Mouse (Mus musculus) cerebellum, adult 8-10 months (tissue): ENCODE results near the gene Olfr459.
A peak's percentile ranks its signal among the peaks of the same experiment; 100 is the strongest.

Source experiments
- DNase-seq: peaks from one replicate; pipeline ENCODE4 v3.0.0; 2022

Olfr459 gene

DNA sequence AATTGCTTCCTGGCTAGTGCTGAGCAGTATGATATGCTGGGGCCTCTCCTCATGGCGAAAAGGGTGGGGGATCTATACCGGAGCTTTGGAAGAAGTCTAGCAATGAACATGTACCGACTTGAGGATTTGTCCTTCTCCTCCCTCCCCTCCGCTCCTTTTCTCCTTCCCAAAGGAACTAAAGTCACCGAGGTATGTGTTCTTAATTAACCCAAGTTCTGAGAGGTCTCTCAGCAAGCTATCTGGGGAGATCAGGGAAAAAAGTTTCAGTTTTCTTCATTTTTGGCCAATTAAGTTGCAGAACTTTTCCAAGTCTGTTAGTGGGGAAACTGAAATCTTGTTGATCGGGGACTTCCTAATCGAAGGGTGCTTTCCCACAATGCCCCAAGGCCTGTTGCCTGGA lies at the start of gene Olfr459:
Gene Olfr459 (minus strand): TSS at position 101 of the 400 bp plus-strand sequence.
- no peak for DNase-seq

- DNase-seq = no peak
These were observed 49.1 kb upstream of the Olfr459 start for GRCm38 (mm10) chr6:41824086-41824485.

- DNase-seq = no peak
These were observed 11.7 kb upstream of the Olfr459 start for GRCm38 (mm10) chr6:41786700-41787099.

DNA sequence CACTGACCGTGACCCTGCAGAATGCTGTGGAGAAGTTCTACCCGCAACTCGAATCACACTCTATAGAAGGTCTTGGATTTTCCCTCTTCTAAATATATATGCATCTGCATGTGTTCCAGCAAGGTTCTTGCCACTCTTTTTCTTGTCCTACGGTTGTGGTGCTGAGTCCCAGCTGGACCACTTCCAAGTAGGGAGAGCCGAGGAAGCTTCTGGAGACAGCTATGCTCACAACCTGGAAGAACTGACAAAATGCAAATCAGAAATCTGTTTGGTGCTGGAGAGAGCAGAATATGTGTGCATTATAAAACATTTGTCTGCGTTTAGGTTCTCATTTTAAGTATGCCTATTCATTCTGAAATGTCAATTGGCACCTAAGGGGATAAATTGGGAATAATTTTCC lies 744 bp upstream of the Olfr459 start:
- no peak for DNase-seq

DNA sequence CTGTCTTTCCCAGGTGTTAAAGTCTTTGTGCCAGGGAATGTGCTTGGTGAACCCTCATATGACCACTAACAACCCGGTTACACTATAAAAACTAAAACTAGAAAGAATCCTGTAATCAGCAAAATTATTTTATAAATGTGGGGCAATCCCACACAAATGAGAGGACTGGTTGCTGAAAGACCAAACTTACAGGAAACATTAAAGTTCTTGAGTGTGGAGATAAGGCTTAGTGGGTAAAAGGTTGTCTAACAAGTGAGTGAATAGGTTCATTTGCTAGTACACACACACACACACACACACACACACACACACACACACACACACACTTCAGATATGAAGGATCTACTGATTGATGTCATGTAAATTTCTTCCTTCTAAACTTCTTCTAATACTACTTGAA lies 5.1 kb downstream of the Olfr459 start:
- DNase-seq = no peak

GRCm38 (mm10) chr6:41764306-41764705 lies 10.7 kb downstream of the Olfr459 start:
- DNase-seq = no peak

DNA sequence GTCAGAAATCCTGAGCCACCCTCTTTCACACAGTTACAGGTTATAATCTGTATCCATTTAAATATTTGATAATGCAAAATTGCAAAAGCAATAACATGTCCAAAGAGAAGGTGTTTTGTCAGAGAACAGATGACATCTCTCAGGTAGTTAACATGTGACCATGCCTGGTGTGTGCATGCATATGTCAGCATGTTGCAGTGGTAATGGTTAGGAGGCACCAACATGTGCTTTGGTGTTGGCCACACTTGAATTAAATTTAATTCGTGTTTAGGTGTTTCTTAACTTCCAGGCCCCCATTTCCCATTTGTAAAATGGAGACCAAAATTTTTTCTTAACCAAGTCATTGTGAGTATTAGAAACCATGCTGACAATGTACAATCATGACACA lies 12.6 kb downstream of the Olfr459 start:
- DNase-seq = no peak

DNA sequence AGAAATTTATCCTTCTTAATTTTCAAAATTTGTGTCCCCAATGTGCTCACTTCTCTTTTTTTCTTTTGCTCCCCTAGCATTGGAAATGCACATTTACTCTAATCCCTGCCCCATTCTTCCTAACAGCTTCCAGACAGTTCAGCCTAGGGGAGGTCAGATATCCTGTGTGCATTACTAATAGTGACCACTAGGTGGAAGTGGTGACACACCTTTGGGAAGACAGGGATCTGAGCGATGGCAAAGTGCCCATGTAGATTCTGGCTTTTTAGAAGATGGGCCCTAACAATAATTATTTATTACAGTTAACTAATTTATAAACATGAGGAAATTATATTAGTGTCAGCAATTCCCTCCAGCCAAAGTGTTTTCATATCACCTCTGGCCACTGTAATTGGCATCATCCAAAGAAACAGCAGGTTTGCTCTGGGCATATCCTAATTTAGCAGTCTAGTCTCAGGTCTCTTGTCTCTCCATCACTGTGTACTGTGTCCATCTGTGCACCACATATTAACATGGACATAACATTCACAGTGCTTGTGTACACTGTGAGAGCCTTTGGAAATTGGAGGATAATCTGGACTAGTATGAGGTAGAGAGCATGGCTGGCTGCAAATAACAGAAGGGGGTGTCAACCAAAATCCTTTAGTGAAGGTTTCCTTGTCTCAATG lies 13.1 kb downstream of the Olfr459 start:
- peak; percentile 53 for DNase-seq

GRCm38 (mm10) chr6:41759618-41760017 lies 15.4 kb downstream of the Olfr459 start:
- DNase-seq = no peak

GRCm38 (mm10) chr6:41758421-41758820 lies 16.6 kb downstream of the Olfr459 start:
- DNase-seq = no peak

GRCm38 (mm10) chr6:41757199-41757598 lies 17.8 kb downstream of the Olfr459 start:
- no peak for DNase-seq

- no peak for DNase-seq
These were observed 20.4 kb downstream of the Olfr459 start for GRCm38 (mm10) chr6:41754626-41755025.

DNA sequence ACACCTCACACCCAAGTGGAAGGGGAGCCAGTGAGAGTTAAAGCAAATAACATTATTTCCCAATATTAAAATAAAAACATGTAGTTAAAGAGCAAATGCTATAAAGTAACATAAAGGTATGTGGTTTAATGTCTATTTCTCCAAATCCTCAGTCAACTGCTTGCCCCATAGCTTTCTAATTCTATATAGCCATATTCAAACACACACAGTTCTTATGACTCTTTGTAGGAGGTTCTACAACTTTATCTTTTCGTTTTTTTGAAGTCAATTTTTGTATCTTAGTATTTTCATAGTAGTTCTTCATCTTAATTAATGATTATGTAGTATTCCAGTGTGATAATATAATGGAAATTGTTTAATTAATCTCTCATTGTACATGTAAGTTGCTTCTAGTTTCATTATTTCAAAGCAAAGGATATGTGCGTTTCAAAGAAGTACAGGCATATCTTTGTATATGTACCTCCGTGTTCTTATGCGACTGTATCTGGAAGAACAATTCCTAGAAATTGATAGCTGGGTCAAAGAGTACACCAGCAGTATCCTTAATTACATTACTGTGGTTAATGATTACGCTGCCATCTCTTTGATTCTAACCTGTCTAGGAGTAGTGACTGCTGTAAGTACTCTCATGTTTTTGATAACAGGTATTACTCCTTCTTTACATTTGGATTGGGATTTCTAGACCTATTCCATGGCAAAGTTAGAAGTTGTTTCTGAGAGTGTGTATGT lies 30.1 kb downstream of the Olfr459 start:
- DNase-seq = no peak

DNA sequence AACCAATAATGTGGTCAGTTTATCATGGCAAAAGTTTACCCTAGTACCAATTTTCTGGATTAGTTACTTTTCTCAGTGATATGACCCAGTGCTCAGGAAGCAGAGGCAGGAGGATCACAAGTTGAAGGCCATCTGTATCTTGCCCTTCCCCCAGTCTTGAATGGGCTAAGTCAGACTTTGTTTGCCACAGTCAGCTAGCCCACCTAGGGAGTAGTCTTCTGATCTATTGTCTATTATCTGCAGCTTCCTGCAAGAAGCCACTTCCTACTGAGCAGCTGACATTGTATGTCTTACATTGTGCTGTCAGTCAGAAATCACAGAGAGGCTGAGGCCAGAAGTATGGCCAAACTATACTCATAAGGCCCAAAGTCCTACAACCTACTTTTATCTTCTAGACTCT lies 33.9 kb downstream of the Olfr459 start:
- no peak for DNase-seq

DNA sequence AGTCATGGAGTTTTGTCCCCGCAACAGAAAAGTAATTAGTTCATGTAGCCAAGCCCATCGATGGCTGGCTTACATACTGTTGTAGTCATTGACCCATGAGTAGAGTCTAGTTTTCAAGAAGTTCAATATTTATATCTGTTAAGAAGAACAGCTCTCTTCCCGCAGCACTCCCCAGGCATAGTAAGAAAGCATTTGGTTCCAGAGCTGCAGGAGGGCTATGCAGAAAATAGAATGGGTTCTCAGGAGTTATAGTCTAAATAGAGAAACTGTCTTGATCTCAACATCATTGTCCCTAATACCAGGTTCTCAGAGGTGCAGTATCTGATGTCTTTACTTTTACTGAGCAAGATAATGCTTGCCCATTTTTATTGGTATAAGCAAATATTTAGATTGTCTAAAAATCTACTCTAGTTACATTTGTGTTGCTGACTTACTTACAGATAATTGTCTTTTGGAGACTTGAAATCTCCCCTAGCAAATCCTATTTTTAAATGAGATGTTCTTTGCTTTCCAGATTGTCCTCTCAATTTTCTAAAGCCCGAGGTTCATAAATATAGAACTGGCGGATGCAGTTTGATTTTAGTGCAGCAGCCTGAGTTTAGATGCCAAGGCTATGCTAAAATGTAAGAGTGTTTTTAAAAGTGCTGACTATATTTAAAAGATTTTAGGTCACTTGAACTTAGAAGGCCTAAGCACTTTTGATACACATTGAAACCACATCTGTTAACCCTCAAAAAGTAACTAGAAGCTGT lies 40.1 kb downstream of the Olfr459 start:
- DNase-seq = no peak

GRCm38 (mm10) chr6:41727989-41728609 lies 46.9 kb downstream of the Olfr459 start:
- no peak for DNase-seq

GRCm38 (mm10) chr6:41721430-41721829 lies 53.5 kb downstream of the Olfr459 start:
- DNase-seq = no peak
